Mouse (Mus musculus) limb, embryonic 15.5 days (tissue): Measurements from ENCODE around the gene Gm5426. TPM values are rescaled to one million over a fixed set of nuclear protein-coding genes. Genes with fewer than 3 reads are reported as not detected.
"Not testable (repeated sequence)": the region's sequence is repeated elsewhere in the genome, so short reads cannot be mapped to it uniquely, and the experiment has no call there.

ENCODE experiments used
- ATAC-seq: fragments of 200-750 bp; cut with Nextera tagmentation; 2 replicates; pipeline ENCODE4 v1.8.0; 2017; ENCODE audit warnings: low read depth, moderate TSS enrichment; ENCODE audit not compliant: insufficient number of reproducible peaks, low FRiP score, low TSS enrichment
- H3K27ac ChIP-seq: fragments of 300-500 bp; sonication (generic); 2 replicates; pipeline ENCODE4 v1.5.1; 2015; ENCODE audit warnings: moderate library complexity, mild to moderate bottlenecking, inconsistent platforms
- H3K27me3 ChIP-seq: fragments of 300-500 bp; sonication (generic); 2 replicates; pipeline ENCODE4 v1.6.1; 2015; ENCODE audit warnings: inconsistent platforms
- H3K36me3 ChIP-seq: fragments of 300-500 bp; sonication (generic); 2 replicates; pipeline ENCODE4 v1.6.1; 2015; ENCODE audit warnings: inconsistent platforms
- H3K4me1 ChIP-seq: fragments of 300-500 bp; sonication (generic); 2 replicates; pipeline ENCODE4 v1.6.1; 2015; ENCODE audit warnings: inconsistent platforms
- H3K4me2 ChIP-seq: fragments of 300-500 bp; sonication (generic); 2 replicates; pipeline ENCODE4 v1.6.1; 2015; ENCODE audit warnings: mild to moderate bottlenecking, inconsistent platforms
- H3K4me3 ChIP-seq: fragments of 300-500 bp; sonication (generic); 2 replicates; pipeline ENCODE4 v1.5.1; 2015; ENCODE audit warnings: mild to moderate bottlenecking, inconsistent platforms
- H3K9ac ChIP-seq: fragments of 300-500 bp; sonication (generic); 2 replicates; pipeline ENCODE4 v1.6.1; 2015; ENCODE audit warnings: inconsistent platforms
- H3K9me3 ChIP-seq: fragments of 300-500 bp; sonication (generic); 2 replicates; pipeline ENCODE4 v1.6.1; 2016; ENCODE audit warnings: inconsistent platforms
- WGBS: fragments of 180-500 bp; shearing (Covaris S2); methylation state at CpG from one replicate; pipeline ENCODE4 v1.1.7; 2015; 5-methylcytosine and 5-hydroxymethylcytosine counted together
- polyA plus RNA-seq: library from polyadenylated mRNA; unstranded; fragments of >200 nt; fragmentation: Nextera tagmentation; extraction: Ambion mirVana; gene quantifications from 2 replicates; pipeline ENCODE4 v1.2.1, GENCODE M21; 2015

Gm5426 gene
- polyA plus RNA-seq: not detected in 2 replicates

GRCm38 (mm10) chr10:96136451-96136850, at the start of gene Gm5426:
Gene Gm5426 (plus strand): TSS chr10:96136603.
- ATAC-seq, H3K4me1 ChIP-seq, H3K9me3 ChIP-seq, H3K27me3 ChIP-seq, H3K36me3 ChIP-seq, H3K4me2 ChIP-seq, H3K9ac ChIP-seq, H3K4me3 ChIP-seq, H3K27ac ChIP-seq: not testable (repeated sequence)
- 87% methylated on average over 6 of the region's 6 CpGs for WGBS

- no peak overlapping the region for H3K27ac ChIP-seq
- H3K4me3 ChIP-seq: no peak overlapping the region
- no peaks in the 10 kb centered on the region for H3K27me3 ChIP-seq
- no peak for ATAC-seq
- no peak overlapping the region for H3K9ac ChIP-seq
- no peaks in the 10 kb centered on the region for H3K4me1 ChIP-seq
- no peak overlapping the region for H3K4me2 ChIP-seq
- 50% methylated on average over 1 of the region's 1 CpGs for WGBS
- no peaks in the 10 kb centered on the region for H3K36me3 ChIP-seq
- no peaks in the 10 kb centered on the region for H3K9me3 ChIP-seq
Measured at GRCm38 (mm10) chr10:96089744-96090143, 46.7 kb upstream of the Gm5426 start.

GRCm38 (mm10) chr10:96090388-96090787, 46.0 kb upstream of the Gm5426 start:
- H3K4me1 ChIP-seq: no peaks in the 10 kb centered on the region
- H3K9ac ChIP-seq: no peak overlapping the region
- no peak for ATAC-seq
- H3K36me3 ChIP-seq: no peaks in the 10 kb centered on the region
- H3K4me3 ChIP-seq: no peak overlapping the region
- WGBS: 84% methylated on average over 3 of the region's 3 CpGs
- H3K27me3 ChIP-seq: no peaks in the 10 kb centered on the region
- no peak overlapping the region for H3K27ac ChIP-seq
- H3K4me2 ChIP-seq: no peak overlapping the region
- H3K9me3 ChIP-seq: no peaks in the 10 kb centered on the region

- Histone ChIP-seq H3K4me1 (no peaks in the 10 kb centered on the region), H3K9ac (no peak overlapping the region), H3K9me3 (no peaks in the 10 kb centered on the region), H3K4me3 (no peak overlapping the region), H3K27me3 (no peaks in the 10 kb centered on the region), H3K4me2 (no peak overlapping the region), H3K36me3 (no peaks in the 10 kb centered on the region), H3K27ac (no peak overlapping the region)
- no peak for ATAC-seq
- WGBS: 49% methylated on average over 2 of the region's 2 CpGs
Measured at GRCm38 (mm10) chr10:96093890-96094531, 42.4 kb upstream of the Gm5426 start.

GRCm38 (mm10) chr10:96094559-96094958, 41.8 kb upstream of the Gm5426 start:
- no peak overlapping the region for H3K4me3 ChIP-seq
- H3K27me3 ChIP-seq: no peaks in the 10 kb centered on the region
- H3K4me1 ChIP-seq: no peaks in the 10 kb centered on the region
- H3K9me3 ChIP-seq: no peaks in the 10 kb centered on the region
- no peaks in the 10 kb centered on the region for H3K36me3 ChIP-seq
- H3K4me2 ChIP-seq: no peak overlapping the region
- no peak overlapping the region for H3K9ac ChIP-seq
- no peak for ATAC-seq
- H3K27ac ChIP-seq: no peak overlapping the region
- WGBS: 79% methylated on average over 2 of the region's 2 CpGs

- H3K9me3 ChIP-seq: no peaks in the 10 kb centered on the region
- no peak overlapping the region for H3K27ac ChIP-seq
- 79% methylated on average over 7 of the region's 7 CpGs for WGBS
- H3K9ac ChIP-seq: no peak overlapping the region
- no peaks in the 10 kb centered on the region for H3K36me3 ChIP-seq
- no peak overlapping the region for H3K4me2 ChIP-seq
- no peaks in the 10 kb centered on the region for H3K4me1 ChIP-seq
- no peaks in the 10 kb centered on the region for H3K27me3 ChIP-seq
- no peak overlapping the region for H3K4me3 ChIP-seq
- ATAC-seq: no peak
Measured at GRCm38 (mm10) chr10:96096730-96097129, 39.7 kb upstream of the Gm5426 start.

GRCm38 (mm10) chr10:96101035-96101434, 35.4 kb upstream of the Gm5426 start:
- no peak for ATAC-seq
- WGBS: 48% methylated on average over 4 of the region's 4 CpGs
- Histone ChIP-seq H3K27ac (no peak overlapping the region), H3K4me1 (no peaks in the 10 kb centered on the region), H3K27me3 (no peaks in the 10 kb centered on the region), H3K9me3 (no peaks in the 10 kb centered on the region), H3K36me3 (no peaks in the 10 kb centered on the region), H3K4me3 (no peak overlapping the region), H3K9ac (no peak overlapping the region), H3K4me2 (no peak overlapping the region)

- Histone ChIP-seq H3K4me1 (no peaks in the 10 kb centered on the region), H3K27ac (no peak overlapping the region), H3K27me3 (no peaks in the 10 kb centered on the region), H3K4me3 (no peak overlapping the region), H3K9ac (no peak overlapping the region), H3K9me3 (no peaks in the 10 kb centered on the region), H3K36me3 (no peaks in the 10 kb centered on the region), H3K4me2 (no peak overlapping the region)
- WGBS: 41% methylated on average over 3 of the region's 3 CpGs
- ATAC-seq: no peak
Measured at GRCm38 (mm10) chr10:96104158-96104557, 32.2 kb upstream of the Gm5426 start.

GRCm38 (mm10) chr10:96104624-96105023, 31.8 kb upstream of the Gm5426 start:
- Histone ChIP-seq H3K4me1 (no peaks in the 10 kb centered on the region), H3K36me3 (no peaks in the 10 kb centered on the region), H3K27me3 (no peaks in the 10 kb centered on the region), H3K9ac (no peak overlapping the region), H3K9me3 (no peaks in the 10 kb centered on the region), H3K4me2 (no peak overlapping the region), H3K27ac (no peak overlapping the region), H3K4me3 (no peak overlapping the region)
- 96% methylated on average over 4 of the region's 4 CpGs for WGBS
- no peak for ATAC-seq

GRCm38 (mm10) chr10:96105124-96105523, 31.3 kb upstream of the Gm5426 start:
- Histone ChIP-seq H3K4me3 (no peak overlapping the region), H3K4me1 (no peaks in the 10 kb centered on the region), H3K9ac (no peak overlapping the region), H3K36me3 (no peaks in the 10 kb centered on the region), H3K27ac (no peak overlapping the region), H3K4me2 (no peak overlapping the region), H3K9me3 (no peaks in the 10 kb centered on the region), H3K27me3 (no peaks in the 10 kb centered on the region)
- 85% methylated on average over 2 of the region's 2 CpGs for WGBS
- ATAC-seq: no peak

GRCm38 (mm10) chr10:96106972-96107720, 29.3 kb upstream of the Gm5426 start:
- Histone ChIP-seq H3K27me3 (no peaks in the 10 kb centered on the region), H3K4me3 (no peak overlapping the region), H3K27ac (no peak overlapping the region), H3K4me2 (no peak overlapping the region), H3K36me3 (no peaks in the 10 kb centered on the region), H3K9ac (no peak overlapping the region), H3K9me3 (no peaks in the 10 kb centered on the region), H3K4me1 (no peaks in the 10 kb centered on the region)
- ATAC-seq: no peak
- WGBS: 58% methylated on average over 4 of the region's 4 CpGs

GRCm38 (mm10) chr10:96107825-96108224, 28.6 kb upstream of the Gm5426 start:
- H3K9me3 ChIP-seq: no peaks in the 10 kb centered on the region
- no peak overlapping the region for H3K4me2 ChIP-seq
- no peaks in the 10 kb centered on the region for H3K4me1 ChIP-seq
- no peak overlapping the region for H3K27ac ChIP-seq
- no peak overlapping the region for H3K9ac ChIP-seq
- H3K4me3 ChIP-seq: no peak overlapping the region
- no peak for ATAC-seq
- 18% methylated on average over 1 of the region's 1 CpGs for WGBS
- H3K27me3 ChIP-seq: no peaks in the 10 kb centered on the region
- no peaks in the 10 kb centered on the region for H3K36me3 ChIP-seq
